Mouse (Mus musculus) small intestine, adult 2 months (tissue): ENCODE data around the gene Mgll. TPM values are rescaled to one million over a fixed set of nuclear protein-coding genes. Genes with fewer than 3 reads are reported as not detected.

Experiments
- H3K27ac ChIP-seq: fragments of 200-500 bp; 2 replicates; pipeline ENCODE4 v1.5.1; 2012; ENCODE audit warnings: low read depth, low read length, control low read depth, inconsistent platforms; ENCODE audit not compliant: insufficient read depth
- H3K27me3 ChIP-seq: fragments of 200-500 bp; 2 replicates; pipeline ENCODE4 v1.6.1; 2012; ENCODE audit warnings: mild to moderate bottlenecking, moderate library complexity, low read length, inconsistent platforms; ENCODE audit not compliant: control insufficient read depth, insufficient read depth
- H3K36me3 ChIP-seq: fragments of 200-500 bp; 2 replicates; pipeline ENCODE4 v1.6.1; 2012; ENCODE audit warnings: mild to moderate bottlenecking, low read length, control low read depth, inconsistent platforms; ENCODE audit not compliant: control insufficient read depth, insufficient read depth
- H3K4me1 ChIP-seq: fragments of 200-500 bp; 2 replicates; pipeline ENCODE4 v1.6.1; 2012; ENCODE audit warnings: low read length, inconsistent platforms, mixed read lengths; ENCODE audit not compliant: control insufficient read depth, insufficient read depth, insufficient read length
- H3K4me3 ChIP-seq: fragments of 200-500 bp; 2 replicates; pipeline ENCODE4 v1.5.1; 2012; ENCODE audit warnings: low read depth, mild to moderate bottlenecking, control low read depth, inconsistent platforms, low read length, moderate library complexity
- CTCF ChIP-seq: fragments of 200-500 bp; IDR thresholded peaks from 2 replicates; pipeline ENCODE4 v1.5.1; 2012; ENCODE audit warnings: low read depth, mild to moderate bottlenecking, control low read depth, inconsistent platforms, low read length, moderate library complexity, mixed read lengths; ENCODE audit not compliant: insufficient replicate concordance, insufficient read length; ENCODE audit errors: extremely low read depth
- POLR2A ChIP-seq: fragments of 200-500 bp; IDR thresholded peaks from 2 replicates; pipeline ENCODE4 v1.6.1; 2012; ENCODE audit warnings: low read depth, mild to moderate bottlenecking, control low read depth, inconsistent platforms, low read length, moderate library complexity
- WGBS: fragments of 180-500 bp; shearing (Covaris S2); methylation state at CpG from one replicate; pipeline ENCODE4 v1.1.7; 2018; 5-methylcytosine and 5-hydroxymethylcytosine counted together
- polyA plus RNA-seq: library from polyadenylated mRNA; depleted of rRNA; stranded (reverse); fragments of >200 nt; gene quantifications from 2 replicates; pipeline ENCODE4 v1.2.3, GENCODE M21; 2012

Mgll gene
- polyA plus RNA-seq, 1 experiment: 29.5 TPM

- Histone ChIP-seq H3K27me3 (no peaks in the 10 kb centered on the region), H3K4me3 (no peak overlapping the region), H3K27ac (no peak overlapping the region), H3K36me3 (no peaks in the 10 kb centered on the region), H3K4me1 (peaks cover 19% of the 10 kb centered on the region)
- 29% methylated on average over 4 of the region's 4 CpGs for WGBS
- TF ChIP-seq CTCF (no peak), POLR2A (no peak)
Measured at GRCm38 (mm10) chr6:88782981-88783397, 58.8 kb downstream of the Mgll start.

GRCm38 (mm10) chr6:88784691-88785173 lies 60.5 kb downstream of the Mgll start:
- Histone ChIP-seq H3K27me3 (no peaks in the 10 kb centered on the region), H3K27ac (peak overlapping the region; percentile 50), H3K36me3 (no peaks in the 10 kb centered on the region), H3K4me1 (peaks cover 19% of the 10 kb centered on the region), H3K4me3 (no peak overlapping the region)
- no peak for TF ChIP-seq CTCF
- no peak for TF ChIP-seq POLR2A
- 80% methylated on average over 7 of the region's 7 CpGs for WGBS

- TF ChIP-seq CTCF (no peak), POLR2A (no peak)
- Histone ChIP-seq H3K27ac (peak overlapping the region; percentile 50), H3K36me3 (no peaks in the 10 kb centered on the region), H3K4me1 (peaks cover 19% of the 10 kb centered on the region), H3K27me3 (no peaks in the 10 kb centered on the region), H3K4me3 (no peak overlapping the region)
- 52% methylated on average over 5 of the region's 5 CpGs for WGBS
Measured at GRCm38 (mm10) chr6:88785331-88785730, 61.1 kb downstream of the Mgll start.

GRCm38 (mm10) chr6:88785781-88786542 lies 61.8 kb downstream of the Mgll start:
- no peaks in the 10 kb centered on the region for H3K27me3 ChIP-seq
- H3K4me1 ChIP-seq: peaks cover 19% of the 10 kb centered on the region
- H3K36me3 ChIP-seq: no peaks in the 10 kb centered on the region
- peak overlapping the region; percentile 50 for H3K27ac ChIP-seq
- H3K4me3 ChIP-seq: no peak overlapping the region
- no peak for TF ChIP-seq CTCF
- 86% methylated on average over 10 of the region's 10 CpGs for WGBS

GRCm38 (mm10) chr6:88786732-88787445 lies 62.7 kb downstream of the Mgll start:
- Histone ChIP-seq H3K4me1 (peaks cover 19% of the 10 kb centered on the region), H3K36me3 (no peaks in the 10 kb centered on the region), H3K4me3 (no peak overlapping the region), H3K27ac (peak overlapping the region; percentile 71), H3K27me3 (no peaks in the 10 kb centered on the region)
- TF ChIP-seq CTCF: no peak
- no peak for TF ChIP-seq POLR2A
- WGBS: 74% methylated on average over 15 of the region's 15 CpGs

GRCm38 (mm10) chr6:88787496-88787895 lies 63.3 kb downstream of the Mgll start:
- whole genome bisulfite sequencing: 74% methylated on average over 14 of the region's 14 CpGs
- TF ChIP-seq POLR2A: no peak
- TF ChIP-seq CTCF: no peak
- Histone ChIP-seq H3K4me1 (peaks cover 19% of the 10 kb centered on the region), H3K4me3 (no peak overlapping the region), H3K27ac (peak overlapping the region; percentile 71), H3K36me3 (no peaks in the 10 kb centered on the region), H3K27me3 (no peaks in the 10 kb centered on the region)

- no peak overlapping the region for H3K4me3 ChIP-seq
- TF ChIP-seq POLR2A: no peak
- TF ChIP-seq CTCF: no peak
- H3K27ac ChIP-seq: no peak overlapping the region; the same call in 1 of the 2 replicates
- peaks cover 19% of the 10 kb centered on the region for H3K4me1 ChIP-seq
- WGBS: 83% methylated on average over 11 of the region's 11 CpGs
- no peaks in the 10 kb centered on the region for H3K36me3 ChIP-seq
- no peaks in the 10 kb centered on the region for H3K27me3 ChIP-seq
Measured at GRCm38 (mm10) chr6:88788219-88788618, 64.0 kb downstream of the Mgll start.
